Mouse (Mus musculus) liver, postnatal 0 days (tissue): ENCODE measurements around the gene Ppp1r15b. TPM values are rescaled to one million over a fixed set of nuclear protein-coding genes. Genes with fewer than 3 reads are reported as not detected.
A peak's percentile ranks its signal among the peaks of the same experiment; 100 is the strongest.

Experiments
- ATAC-seq: fragments of 200-750 bp; cut with Nextera tagmentation; 2 replicates; pipeline ENCODE4 v1.8.0; 2017; ENCODE audit warnings: mild to moderate bottlenecking, moderate library complexity
- DNase-seq: peaks from one replicate; pipeline ENCODE4 v3.0.0-alpha.2; 2016
- H3K27ac ChIP-seq: fragments of 300-500 bp; sonication (generic); 2 replicates; pipeline ENCODE4 v1.5.1; 2014; ENCODE audit warnings: antibody characterized with exemption, moderate library complexity, mild to moderate bottlenecking, low read depth
- H3K27me3 ChIP-seq: fragments of 300-500 bp; sonication (generic); 2 replicates; pipeline ENCODE4 v1.6.1; 2014; ENCODE audit warnings: low read length, control low read depth, mixed read lengths; ENCODE audit not compliant: insufficient read depth
- H3K36me3 ChIP-seq: fragments of 300-500 bp; sonication (generic); replicated peaks from 2 replicates; pipeline ENCODE4 v1.6.1; 2014; ENCODE audit warnings: mild to moderate bottlenecking, control low read depth, low read length, moderate library complexity, mixed read lengths; ENCODE audit not compliant: insufficient read depth
- H3K4me1 ChIP-seq: fragments of 300-500 bp; sonication (generic); 2 replicates; pipeline ENCODE4 v1.6.1; 2014; ENCODE audit warnings: antibody characterized with exemption, mild to moderate bottlenecking, control low read depth; ENCODE audit not compliant: insufficient read depth
- H3K4me2 ChIP-seq: fragments of 300-500 bp; sonication (generic); 2 replicates; pipeline ENCODE4 v1.6.1; 2014; ENCODE audit warnings: low read depth, mild to moderate bottlenecking, low read length, moderate library complexity, mixed read lengths
- H3K4me3 ChIP-seq: fragments of 300-500 bp; sonication (generic); 2 replicates; pipeline ENCODE4 v1.5.1; 2014; ENCODE audit warnings: low read depth, low read length
- H3K9ac ChIP-seq: fragments of 300-500 bp; sonication (generic); replicated peaks from 2 replicates; pipeline ENCODE4 v1.6.1; 2014; ENCODE audit warnings: mild to moderate bottlenecking, moderate library complexity
- H3K9me3 ChIP-seq: fragments of 300-500 bp; sonication (generic); 2 replicates; pipeline ENCODE4 v1.6.1; 2016; ENCODE audit warnings: mild to moderate bottlenecking, control low read depth, low read length, mixed read lengths
- CTCF ChIP-seq: sonication (generic); IDR thresholded peaks from 2 replicates; pipeline ENCODE4 v1.5.1; 2016; ENCODE audit warnings: antibody characterized with exemption, low read depth
- EP300 ChIP-seq: IDR thresholded peaks from 2 replicates; pipeline ENCODE4 v1.6.1; 2016; ENCODE audit warnings: antibody characterized with exemption, low read depth, mild to moderate bottlenecking
- WGBS: fragments of 180-500 bp; shearing (Covaris S2); extraction: QIAGEN DNeasy Blood & Tissue Kit; methylation state at CpG from one replicate; pipeline ENCODE4 v1.1.7; 2014; ENCODE audit not compliant: insufficient replicate concordance; 5-methylcytosine and 5-hydroxymethylcytosine counted together
- polyA plus RNA-seq: library from polyadenylated mRNA; unstranded; fragments of >200 nt; fragmentation: Nextera tagmentation; extraction: Ambion mirVana; gene quantifications from 2 replicates; pipeline ENCODE4 v1.2.1, GENCODE M21; 2015

Gene Ppp1r15b
- polyA plus RNA-seq, 1 experiment from 2014 or later, result 27.0 TPM

DNA sequence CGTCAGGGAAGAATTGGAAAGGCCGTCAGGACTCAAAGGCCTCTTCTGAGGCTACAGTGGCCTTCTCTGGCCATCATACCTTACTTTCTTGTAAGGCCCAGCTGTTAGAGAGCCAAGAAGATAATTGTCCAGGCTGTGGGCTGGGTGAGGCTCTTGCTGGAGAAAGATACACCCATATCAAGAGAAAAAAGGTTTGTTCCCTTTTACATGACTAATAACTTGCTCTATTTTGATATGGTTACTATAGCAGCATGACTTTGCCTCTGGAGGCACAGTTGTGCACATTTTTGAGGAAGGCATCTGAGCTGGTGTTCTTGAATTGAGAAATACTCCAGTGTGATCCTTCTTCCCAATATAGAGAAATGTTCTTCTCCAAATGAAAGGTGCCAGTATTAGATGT, 2.5 kb downstream of the Ppp1r15b start:
- no peak for ATAC-seq
- Histone ChIP-seq H3K27me3 (no peaks in the 10 kb centered on the region), H3K4me2 (peak overlapping the region; percentile 85), H3K4me1 (peaks cover 20% of the 10 kb centered on the region), H3K9me3 (no peaks in the 10 kb centered on the region), H3K36me3 (peaks cover 44% of the 10 kb centered on the region), H3K4me3 (peak overlapping the region; percentile 82), H3K9ac (peak overlapping the region; percentile 88), H3K27ac (peak overlapping the region; percentile 98)
- no peak for TF ChIP-seq CTCF
- TF ChIP-seq EP300, result peak; percentile 94
- WGBS, result 0% methylated on average over 2 of the region's 2 CpGs
- DNase-seq, result no peak

DNA sequence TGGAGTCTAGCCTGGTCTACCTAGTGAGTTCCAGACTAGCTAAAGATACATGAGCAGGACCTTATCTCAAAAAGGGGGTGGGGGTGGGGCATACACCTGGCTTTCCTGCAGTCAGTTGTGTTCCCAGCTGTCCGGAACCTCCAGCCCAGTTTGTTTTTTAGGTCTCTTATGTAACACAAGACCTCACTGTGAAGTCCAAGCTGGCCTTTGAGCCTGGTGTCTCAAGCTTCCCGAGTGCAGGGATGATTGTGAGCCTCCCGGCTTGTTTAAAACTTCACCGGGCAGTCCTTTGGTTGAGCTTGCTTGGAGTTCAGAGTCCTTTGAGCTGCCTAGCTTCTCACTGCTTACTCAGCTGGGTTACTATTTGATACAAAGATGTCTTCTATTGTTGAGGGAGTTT, 3.1 kb downstream of the Ppp1r15b start:
- H3K9me3 ChIP-seq, result no peaks in the 10 kb centered on the region
- TF ChIP-seq CTCF, result no peak
- no peak for TF ChIP-seq EP300
- DNase-seq, result peak; percentile 52
- 4% methylated on average over 4 of the region's 4 CpGs for WGBS
- ATAC-seq, result no peak
- H3K27me3 ChIP-seq, result no peaks in the 10 kb centered on the region
- H3K4me3 ChIP-seq, result peak overlapping the region; percentile 82
- H3K27ac ChIP-seq, result peak overlapping the region; percentile 98
- peaks cover 51% of the 10 kb centered on the region for H3K36me3 ChIP-seq
- H3K4me2 ChIP-seq, result peak overlapping the region; percentile 85
- peaks cover 21% of the 10 kb centered on the region for H3K4me1 ChIP-seq
- peak overlapping the region; percentile 88 for H3K9ac ChIP-seq

DNA sequence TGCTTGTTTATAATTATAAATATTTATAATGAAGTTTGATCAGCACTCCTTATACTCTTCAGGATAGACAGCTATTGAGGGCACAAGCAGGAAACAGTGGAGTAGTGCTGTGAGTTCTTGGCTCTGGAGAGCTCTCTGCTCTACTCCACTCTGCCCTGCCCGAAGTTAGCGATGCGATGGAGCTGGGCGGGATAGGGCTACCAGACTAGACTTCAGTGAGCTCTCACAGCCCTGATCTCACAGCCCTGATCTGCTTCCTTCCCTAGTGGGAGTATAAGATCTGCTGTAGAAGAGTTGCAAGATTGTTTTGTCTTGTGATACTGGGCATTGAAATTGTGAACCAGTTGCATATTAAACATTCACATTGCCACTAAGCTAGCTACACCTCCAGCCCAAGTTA, 3.9 kb downstream of the Ppp1r15b start:
- peak overlapping the region; percentile 85 for H3K4me2 ChIP-seq
- H3K36me3 ChIP-seq, result peaks cover 58% of the 10 kb centered on the region
- H3K27ac ChIP-seq, result peak overlapping the region; percentile 42; the same call in 1 of the 2 replicates
- peaks cover 20% of the 10 kb centered on the region for H3K4me1 ChIP-seq
- H3K27me3 ChIP-seq, result no peaks in the 10 kb centered on the region
- H3K4me3 ChIP-seq, result peak overlapping the region; percentile 82
- 1% methylated on average over 4 of the region's 4 CpGs for WGBS
- DNase-seq (no peak), ATAC-seq (no peak)
- H3K9me3 ChIP-seq, result no peaks in the 10 kb centered on the region
- peak overlapping the region; percentile 88 for H3K9ac ChIP-seq
- no peak for TF ChIP-seq EP300
- no peak for TF ChIP-seq CTCF

DNA sequence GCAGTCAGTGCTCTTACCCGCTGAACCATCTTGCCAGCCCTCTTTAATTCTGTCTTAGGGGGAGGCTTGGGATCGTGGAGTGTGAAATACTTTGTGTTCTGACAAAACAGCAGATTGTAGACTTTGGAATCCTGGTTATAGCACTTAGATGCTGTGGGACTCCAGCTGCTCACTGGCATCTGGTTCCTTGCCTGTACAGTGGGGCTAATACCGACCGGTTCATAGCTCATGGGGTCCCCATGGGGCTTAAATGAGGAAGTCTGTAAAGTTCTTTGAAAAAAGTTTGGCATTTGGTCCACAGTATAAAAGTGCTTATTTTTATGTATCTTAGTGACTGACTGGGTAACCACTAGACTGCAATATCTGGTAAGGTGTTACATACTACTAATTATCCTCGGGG, 4.9 kb downstream of the Ppp1r15b start:
- Histone ChIP-seq H3K27ac (no peak overlapping the region), H3K9me3 (no peaks in the 10 kb centered on the region), H3K4me3 (peak overlapping the region; percentile 82), H3K9ac (peak overlapping the region; percentile 88), H3K36me3 (peaks cover 66% of the 10 kb centered on the region), H3K4me1 (peaks cover 17% of the 10 kb centered on the region), H3K27me3 (no peaks in the 10 kb centered on the region), H3K4me2 (peak overlapping the region; percentile 85)
- ATAC-seq, result no peak
- 36% methylated on average over 5 of the region's 5 CpGs for WGBS
- TF ChIP-seq EP300 (no peak), CTCF (no peak)
- no peak for DNase-seq

DNA sequence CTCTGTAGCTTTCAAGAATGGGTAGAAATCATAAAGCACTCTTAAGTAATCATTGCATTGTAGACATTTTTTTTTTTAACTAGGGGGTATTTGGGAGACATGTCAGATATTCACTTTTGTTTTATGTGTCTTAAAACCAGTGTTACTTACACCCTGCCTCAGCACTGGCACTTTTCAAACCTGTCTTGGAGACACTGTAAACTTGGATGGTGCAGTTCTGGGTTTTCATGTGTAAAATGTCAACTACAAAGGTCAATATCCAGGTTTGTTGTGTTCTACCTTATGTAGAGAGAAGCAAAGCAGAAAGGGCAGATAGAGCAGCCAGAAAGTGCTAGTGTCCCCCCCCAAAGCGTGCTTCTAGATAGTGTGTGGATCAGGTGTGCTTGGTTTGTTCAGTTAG, 7.5 kb downstream of the Ppp1r15b start:
- 77% methylated on average over 1 of the region's 1 CpGs for WGBS

DNA sequence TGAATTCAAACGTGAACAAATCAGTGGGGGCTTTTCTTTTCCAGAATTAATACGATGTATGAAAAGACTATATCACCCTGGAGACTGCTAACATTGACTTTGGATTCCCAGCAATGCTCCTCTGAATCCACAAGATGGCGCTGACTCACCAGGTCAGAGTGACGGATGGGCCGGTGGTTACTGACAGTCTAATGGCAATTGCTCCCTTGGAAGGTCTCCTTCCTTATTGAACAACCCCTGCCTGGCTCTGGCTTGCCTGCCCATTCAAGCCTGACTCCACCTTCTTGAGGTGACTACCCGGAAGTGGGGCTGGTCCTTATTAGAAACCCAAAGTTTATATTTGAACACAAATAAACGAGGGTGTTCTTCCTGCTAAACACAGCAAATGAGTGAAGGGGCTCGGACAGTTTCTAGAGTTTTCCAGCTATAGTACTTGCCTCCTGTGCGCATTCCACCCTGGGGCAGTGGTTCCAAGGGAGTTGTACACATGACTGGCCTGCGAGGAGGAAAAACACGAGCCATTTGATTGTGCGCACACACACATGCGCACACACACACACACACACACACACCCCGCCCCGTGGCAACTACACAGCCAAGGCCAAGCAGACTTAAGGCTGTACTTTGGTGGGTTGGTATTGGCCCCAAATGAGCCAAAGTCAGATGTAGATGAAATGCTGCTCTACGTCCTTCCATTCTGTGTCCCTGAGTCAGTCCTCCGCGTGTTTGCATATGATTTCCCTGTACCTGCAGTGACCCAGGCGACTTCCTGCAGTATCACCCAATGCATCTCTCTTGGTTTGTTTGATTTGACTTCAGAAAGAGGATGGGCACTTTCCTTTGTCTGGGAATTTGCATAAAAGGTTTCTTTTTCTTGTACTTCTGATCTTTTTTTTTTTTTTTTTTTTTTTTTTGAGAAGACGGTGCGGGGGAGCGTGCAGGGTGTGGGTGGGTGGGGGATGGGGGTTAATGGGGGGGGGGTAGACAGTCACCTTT, 15.4 kb downstream of the Ppp1r15b start:
- peak; percentile 51 for DNase-seq
- peak; percentile 49 for ATAC-seq
- H3K27me3 ChIP-seq, result no peaks in the 10 kb centered on the region
- no peak overlapping the region for H3K9ac ChIP-seq
- no peak overlapping the region for H3K27ac ChIP-seq
- no peak for TF ChIP-seq EP300
- peak; percentile 92 for TF ChIP-seq CTCF
- H3K4me2 ChIP-seq, result no peak overlapping the region
- WGBS, result 60% methylated on average over 22 of the region's 22 CpGs
- peaks cover 4% of the 10 kb centered on the region; the same call in 1 of the 2 replicates for H3K9me3 ChIP-seq
- peaks cover 7% of the 10 kb centered on the region; the same call in 1 of the 2 replicates for H3K36me3 ChIP-seq
- H3K4me3 ChIP-seq, result no peak overlapping the region
- 0 out of 2 replicates have a peak, but pooled peaks cover 2% of the 10 kb centered on the region for H3K4me1 ChIP-seq

More for the DNA sequence above, 7.5 kb downstream of the Ppp1r15b start:
- no peaks in the 10 kb centered on the region for H3K27me3 ChIP-seq
- H3K36me3 ChIP-seq, result peaks cover 73% of the 10 kb centered on the region
- no peak overlapping the region for H3K4me3 ChIP-seq
- DNase-seq, result no peak
- peak overlapping the region; percentile 16; the same call in 1 of the 2 replicates for H3K9ac ChIP-seq
- no peaks in the 10 kb centered on the region for H3K9me3 ChIP-seq
- TF ChIP-seq EP300 (no peak), CTCF (no peak)
- no peak overlapping the region for H3K4me2 ChIP-seq
- ATAC-seq, result no peak
- H3K27ac ChIP-seq, result 0 out of 2 replicates have a peak overlapping the region, but pooled peaks have one; percentile 34
- peaks cover 17% of the 10 kb centered on the region for H3K4me1 ChIP-seq
